Mouse (Mus musculus) embryonic facial prominence, embryonic 12.5 days (tissue): ENCODE results near the gene Olfr1408. TPM values are rescaled to one million over a fixed set of nuclear protein-coding genes. Genes with fewer than 3 reads are reported as not detected.

Source experiments
- ATAC-seq: fragments of 200-750 bp; cut with Nextera tagmentation; 2 replicates; pipeline ENCODE4 v1.8.0; 2017; ENCODE audit not compliant: insufficient number of reproducible peaks, insufficient read depth, low FRiP score, low TSS enrichment
- H3K27ac ChIP-seq: fragments of 300-500 bp; sonication (generic); 2 replicates; pipeline ENCODE4 v1.5.1; 2016; ENCODE audit warnings: mild to moderate bottlenecking
- H3K27me3 ChIP-seq: fragments of 300-500 bp; sonication (generic); 2 replicates; pipeline ENCODE4 v1.6.1; 2016; ENCODE audit warnings: mild to moderate bottlenecking, moderate library complexity
- H3K36me3 ChIP-seq: fragments of 300-500 bp; sonication (generic); 2 replicates; pipeline ENCODE4 v1.6.1; 2016; ENCODE audit warnings: mild to moderate bottlenecking
- H3K4me1 ChIP-seq: fragments of 300-500 bp; sonication (generic); 2 replicates; pipeline ENCODE4 v1.6.1; 2016
- H3K4me2 ChIP-seq: fragments of 300-500 bp; sonication (generic); replicated peaks from 2 replicates; pipeline ENCODE4 v1.6.1; 2016; ENCODE audit warnings: mild to moderate bottlenecking, moderate library complexity
- H3K4me3 ChIP-seq: fragments of 300-500 bp; sonication (generic); 2 replicates; pipeline ENCODE4 v1.5.1; 2016; ENCODE audit warnings: mild to moderate bottlenecking
- H3K9ac ChIP-seq: fragments of 300-500 bp; sonication (generic); 2 replicates; pipeline ENCODE4 v1.6.1; 2016; ENCODE audit warnings: mild to moderate bottlenecking, moderate library complexity
- H3K9me3 ChIP-seq: fragments of 300-500 bp; sonication (generic); 2 replicates; pipeline ENCODE4 v1.6.1; 2016; ENCODE audit warnings: mild to moderate bottlenecking, moderate library complexity
- WGBS: fragments of 180-500 bp; shearing (Covaris S2); methylation state at CpG from one replicate; pipeline ENCODE4 v1.1.7; 2016; 5-methylcytosine and 5-hydroxymethylcytosine counted together
- polyA plus RNA-seq: library from polyadenylated mRNA; unstranded; fragments of >200 nt; fragmentation: Nextera tagmentation; extraction: Ambion mirVana; gene quantifications from 2 replicates; pipeline ENCODE4 v1.2.1, GENCODE M21; 2016

Olfr1408 gene
- not detected in 2 replicates for polyA plus RNA-seq

- H3K27ac ChIP-seq: no peak within 1 kb of the TSS
- WGBS: 76% methylated on average over 2 of the region's 2 CpGs
- H3K27me3 ChIP-seq: no peaks in the 10 kb centered on the region
Observed at GRCm38 (mm10) chr1:173137274-173137673, at the start of gene Olfr1408. TSS of gene Olfr1408 (minus strand) at chr1:173137374.

GRCm38 (mm10) chr1:173174154-173174842 lies 37.1 kb upstream of the Olfr1408 start:
- Histone ChIP-seq H3K4me2 (no peak overlapping the region), H3K9ac (no peak overlapping the region), H3K27ac (no peak overlapping the region), H3K4me1 (no peaks in the 10 kb centered on the region), H3K9me3 (no peaks in the 10 kb centered on the region), H3K4me3 (no peak overlapping the region), H3K36me3 (no peaks in the 10 kb centered on the region), H3K27me3 (no peaks in the 10 kb centered on the region)
- no peak for ATAC-seq

More at GRCm38 (mm10) chr1:173137274-173137673, at the start of gene Olfr1408:
- Histone ChIP-seq H3K4me3 (no peak within 1 kb of the TSS), H3K9ac (no peak within 1 kb of the TSS), H3K9me3 (no peaks in the 10 kb centered on the region), H3K4me2 (no peak within 1 kb of the TSS), H3K4me1 (no peaks in the 10 kb centered on the region), H3K36me3 (no peaks in the 10 kb centered on the region)
- no peak for ATAC-seq

Other genes with a start within 250 kb of the Olfr1408 start
- not detected in 2 replicates for gene Apcs, start 242.3 kb downstream of the Olfr1408 start, polyA plus RNA-seq
- gene Olfr16, start 187.0 kb downstream of the Olfr1408 start, polyA plus RNA-seq: not detected in 2 replicates
- gene Olfr1406, start 53.3 kb upstream of the Olfr1408 start, polyA plus RNA-seq: 0.05 TPM in 1 of 2 replicates, not detected in the other
- gene Olfr218, start 60.4 kb upstream of the Olfr1408 start, polyA plus RNA-seq: not detected in 2 replicates
- gene Olfr1404, start 75.0 kb upstream of the Olfr1408 start, polyA plus RNA-seq: not detected in 2 replicates
- not detected in 2 replicates for gene Fcer1a, start 89.8 kb upstream of the Olfr1408 start, polyA plus RNA-seq
- not detected in 2 replicates for gene Olfr418, start 128.6 kb upstream of the Olfr1408 start, polyA plus RNA-seq
- not detected in 2 replicates for gene Mptx2, start 140.4 kb upstream of the Olfr1408 start, polyA plus RNA-seq
- 1.8 and 3.1 TPM in 2 replicates for gene Ackr1, start 196.4 kb upstream of the Olfr1408 start, polyA plus RNA-seq
- 2.4 and 4.0 TPM in 2 replicates for gene Aim2, start 213.5 kb upstream of the Olfr1408 start, polyA plus RNA-seq
- gene Cadm3, start 230.3 kb upstream of the Olfr1408 start, polyA plus RNA-seq: 3.3 and 5.2 TPM in 2 replicates